Mouse (Mus musculus) liver, embryonic 13.5 days (tissue): Measurements from ENCODE around the gene Spred1. TPM values are rescaled to one million over a fixed set of nuclear protein-coding genes. Genes with fewer than 3 reads are reported as not detected.
A peak's percentile ranks its signal among the peaks of the same experiment; 100 is the strongest.

Source experiments
- ATAC-seq: fragments of 200-750 bp; cut with Nextera tagmentation; 2 replicates; pipeline ENCODE4 v1.8.0; 2017; ENCODE audit warnings: low read depth, mild to moderate bottlenecking, moderate number of reproducible peaks, moderate library complexity
- DNase-seq: peaks from one replicate; pipeline ENCODE4 v3.0.0; 2022
- H3K27ac ChIP-seq: fragments of 300-500 bp; sonication (generic); 2 replicates; pipeline ENCODE4 v1.5.1; 2015; ENCODE audit warnings: moderate library complexity, mild to moderate bottlenecking, inconsistent platforms
- H3K27me3 ChIP-seq: fragments of 300-500 bp; sonication (generic); 2 replicates; pipeline ENCODE4 v1.6.1; 2015; ENCODE audit warnings: mild to moderate bottlenecking, inconsistent platforms
- H3K36me3 ChIP-seq: fragments of 300-500 bp; sonication (generic); 2 replicates; pipeline ENCODE4 v1.6.1; 2015; ENCODE audit warnings: mild to moderate bottlenecking, inconsistent platforms
- H3K4me1 ChIP-seq: fragments of 300-500 bp; sonication (generic); replicated peaks from 2 replicates; pipeline ENCODE4 v1.6.1; 2015; ENCODE audit warnings: inconsistent platforms
- H3K4me2 ChIP-seq: fragments of 300-500 bp; sonication (generic); 2 replicates; pipeline ENCODE4 v1.6.1; 2015; ENCODE audit warnings: inconsistent platforms, mild to moderate bottlenecking, moderate library complexity
- H3K4me3 ChIP-seq: fragments of 300-500 bp; sonication (generic); replicated peaks from 2 replicates; pipeline ENCODE4 v1.5.1; 2015; ENCODE audit warnings: mild to moderate bottlenecking, inconsistent platforms
- H3K9ac ChIP-seq: fragments of 300-500 bp; sonication (generic); 2 replicates; pipeline ENCODE4 v1.6.1; 2015; ENCODE audit warnings: mild to moderate bottlenecking, inconsistent platforms
- H3K9me3 ChIP-seq: fragments of 300-500 bp; sonication (generic); replicated peaks from 2 replicates; pipeline ENCODE4 v1.6.1; 2016; ENCODE audit warnings: inconsistent platforms
- WGBS: fragments of 180-500 bp; shearing (Covaris S2); methylation state at CpG from one replicate; pipeline ENCODE4 v1.1.7; 2015; ENCODE audit not compliant: insufficient replicate concordance; 5-methylcytosine and 5-hydroxymethylcytosine counted together
- microRNA counts: library from miRNA; unstranded; fragments of <30 nt; microRNA quantifications from one replicate; lab custom pipeline; 2016
- microRNA-seq: library from miRNA; unstranded; fragments of <30 nt; microRNA quantifications from one replicate; pipeline ENCODE4, GENCODE M21; 2016
- polyA plus RNA-seq: library from polyadenylated mRNA; unstranded; fragments of >200 nt; fragmentation: Nextera tagmentation; extraction: Ambion mirVana; gene quantifications from 2 replicates; pipeline ENCODE4 v1.2.1, GENCODE M21; 2015

The Spred1 gene
- polyA plus RNA-seq, 1 experiment from 2014 or later = 2.6 TPM

- Histone ChIP-seq H3K27me3 (no peaks in the 10 kb centered on the region), H3K4me3 (no peak overlapping the region), H3K4me2 (no peak overlapping the region), H3K36me3 (no peaks in the 10 kb centered on the region), H3K9me3 (no peaks in the 10 kb centered on the region), H3K27ac (no peak overlapping the region), H3K9ac (no peak overlapping the region), H3K4me1 (no peaks in the 10 kb centered on the region)
- WGBS = 70% methylated on average over 9 of the region's 9 CpGs
- ATAC-seq (no peak), DNase-seq (no peak)
Measured at GRCm38 (mm10) chr2:117222651-117223050, 101.5 kb downstream of the Spred1 start.

GRCm38 (mm10) chr2:117228601-117229125 is 107.5 kb downstream of the Spred1 start:
- H3K4me2 ChIP-seq = no peak overlapping the region
- no peaks in the 10 kb centered on the region for H3K4me1 ChIP-seq
- no peak overlapping the region for H3K27ac ChIP-seq
- H3K36me3 ChIP-seq = no peaks in the 10 kb centered on the region
- no peak for DNase-seq
- H3K4me3 ChIP-seq = no peak overlapping the region
- H3K9me3 ChIP-seq = no peaks in the 10 kb centered on the region
- ATAC-seq = no peak
- WGBS = 66% methylated on average over 11 of the region's 11 CpGs
- no peaks in the 10 kb centered on the region for H3K27me3 ChIP-seq
- H3K9ac ChIP-seq = no peak overlapping the region

- no peak overlapping the region for H3K4me3 ChIP-seq
- H3K4me1 ChIP-seq = no peaks in the 10 kb centered on the region
- no peaks in the 10 kb centered on the region for H3K9me3 ChIP-seq
- no peak for ATAC-seq
- H3K4me2 ChIP-seq = no peak overlapping the region
- H3K27me3 ChIP-seq = no peaks in the 10 kb centered on the region
- WGBS = 75% methylated on average over 7 of the region's 7 CpGs
- DNase-seq = no peak
- H3K27ac ChIP-seq = no peak overlapping the region
- H3K36me3 ChIP-seq = no peaks in the 10 kb centered on the region
- no peak overlapping the region for H3K9ac ChIP-seq
Measured at GRCm38 (mm10) chr2:117230261-117230660, 109.1 kb downstream of the Spred1 start.

- peak; percentile 51; the same call in 1 of the 2 replicates for ATAC-seq
Measured at GRCm38 (mm10) chr2:117231257-117231656, 110.1 kb downstream of the Spred1 start.

More at GRCm38 (mm10) chr2:117231257-117231656, 110.1 kb downstream of the Spred1 start:
- no peak overlapping the region for H3K4me3 ChIP-seq
- no peak overlapping the region for H3K27ac ChIP-seq
- DNase-seq = peak; percentile 27
- H3K9ac ChIP-seq = no peak overlapping the region
- H3K9me3 ChIP-seq = no peaks in the 10 kb centered on the region
- no peak overlapping the region for H3K4me2 ChIP-seq
- WGBS = 7% methylated on average over 13 of the region's 13 CpGs
- no peaks in the 10 kb centered on the region for H3K27me3 ChIP-seq
- H3K4me1 ChIP-seq = no peaks in the 10 kb centered on the region
- H3K36me3 ChIP-seq = no peaks in the 10 kb centered on the region

MicroRNA genes within 50 kb of the gene (microRNA counts, 519-probe panel; counts per million panel counts)
- 3,213 counts per million, percentile 19 among the panel's probes with 10 or more counts for microRNA mmu-miR-674 (lab: Ali Mortazavi, UCI)

Small RNA genes within 50 kb of the gene (microRNA-seq; reads per million reads assigned to microRNA genes)
- gene Mir674 = 907 reads per million, percentile 75 among the genes with 10 or more reads in this experiment

Other genes with a start within 250 kb of the Spred1 start
- not detected in 2 replicates for gene Tmco5, start 242.7 kb upstream of the Spred1 start, polyA plus RNA-seq
- 5.4 and 5.6 TPM in 2 replicates for gene Fam98b, start 128.4 kb downstream of the Spred1 start, polyA plus RNA-seq
- gene Rasgrp1, start 221.6 kb downstream of the Spred1 start, polyA plus RNA-seq = 0.35 and 0.40 TPM in 2 replicates